ENCODE assay signal across 26 mouse cellular contexts in genomic region chr6:117201396-117201795, GRCm38 (mm10). TPM values are rescaled to one million over a fixed set of nuclear protein-coding genes. Genes with fewer than 3 reads are reported as not detected.
DNase-seq lines count a peak whose midpoint lies in the region; ATAC-seq and TF ChIP-seq lines count a peak whose summit lies in the region.
"Had no signal": no experiment of that assay in that cellular context is flagged by ENCODE, and none has a peak within 500 bp of the region (broad histone marks: within the 10 kb centered on the region; RNA-seq: fewer than 3 reads in every experiment).

No protein-coding gene starts in this region.

- H3K79me2 ChIP-seq in myocyte (ENCODE audit: control insufficient read depth, insufficient read depth) = no peaks in the 10 kb centered on the region

- WGBS in lung, embryonic 14.5 days = 74% methylated on average over 2 of the region's 2 CpGs
- WGBS in lung, embryonic 16.5 days = 70% methylated on average over 2 of the region's 2 CpGs
- 45% methylated on average over 2 of the region's 2 CpGs for WGBS in liver, embryonic 12.5 days (ENCODE audit: insufficient replicate concordance)

- H3K4me3 ChIP-seq in lung, embryonic 14.5 days (ENCODE audit: low read depth, low read length) = no peak overlapping the region
- H3K4me3 ChIP-seq in lung, embryonic 16.5 days (ENCODE audit: low read length) = no peak overlapping the region
- no peak overlapping the region for H3K4me3 ChIP-seq in myocyte
- no peak overlapping the region for H3K4me3 ChIP-seq in liver, embryonic 12.5 days
- H3K4me3 ChIP-seq: embryonic facial prominence, embryonic 13.5 days; embryonic facial prominence, embryonic 15.5 days; erythroblast, embryonic 14.5 days; forebrain, embryonic 10.5 days; forebrain, embryonic 12.5 days had no signal

- ATAC-seq in lung, embryonic 14.5 days (ENCODE audit: insufficient read depth) = peak; percentile 1; the same call in 1 of the 2 replicates
- ATAC-seq in lung, embryonic 16.5 days (ENCODE audit: low read depth) = 0 out of 2 replicates have a peak, but pooled peaks have one; percentile 6
- ATAC-seq in liver, embryonic 12.5 days = no peak
- ATAC-seq: CD4-positive, CD25-positive, alpha-beta regulatory T cell, adult 4 months; forebrain, embryonic 14.5 days; forebrain, embryonic 16.5 days had no signal

- H3K27ac ChIP-seq in lung, embryonic 14.5 days (ENCODE audit: low read depth) = peak overlapping the region; percentile 44
- peak overlapping the region; percentile 74 for H3K27ac ChIP-seq in lung, embryonic 16.5 days (ENCODE audit: low read length)
- H3K27ac ChIP-seq in liver, embryonic 12.5 days = no peak overlapping the region
- H3K27ac ChIP-seq: embryonic facial prominence, embryonic 13.5 days; embryonic facial prominence, embryonic 15.5 days; forebrain, embryonic 10.5 days; forebrain, embryonic 12.5 days had no signal

- no peaks in the 10 kb centered on the region for H3K36me3 ChIP-seq in lung, embryonic 14.5 days (ENCODE audit: insufficient read depth)
- H3K36me3 ChIP-seq in lung, embryonic 16.5 days (ENCODE audit: control insufficient read depth, insufficient read depth, low read length) = no peaks in the 10 kb centered on the region
- no peaks in the 10 kb centered on the region for H3K36me3 ChIP-seq in myocyte (ENCODE audit: control insufficient read depth, insufficient read depth)
- H3K36me3 ChIP-seq in liver, embryonic 12.5 days = no peaks in the 10 kb centered on the region
- H3K36me3 ChIP-seq: embryonic facial prominence, embryonic 13.5 days; embryonic facial prominence, embryonic 15.5 days; forebrain, embryonic 10.5 days; forebrain, embryonic 12.5 days; G1E had no signal

- TF ChIP-seq POLR2A in myocyte (IDR thresholded peaks at IDR 0.05; ENCODE audit: insufficient read length, low read depth) = no peak

- peaks cover 26% of the 10 kb centered on the region for H3K4me1 ChIP-seq in lung, embryonic 14.5 days (ENCODE audit: insufficient read depth)
- peaks cover 22% of the 10 kb centered on the region for H3K4me1 ChIP-seq in lung, embryonic 16.5 days (replicated peaks; ENCODE audit: control insufficient read depth, insufficient read depth, low read length)
- H3K4me1 ChIP-seq in liver, embryonic 12.5 days = no peaks in the 10 kb centered on the region
- H3K4me1 ChIP-seq: embryonic facial prominence, embryonic 15.5 days; forebrain, embryonic 10.5 days; forebrain, embryonic 12.5 days had no signal

- no peaks in the 10 kb centered on the region for H3K9me3 ChIP-seq in lung, embryonic 14.5 days (ENCODE audit: low read depth, low read length)
- no peaks in the 10 kb centered on the region for H3K9me3 ChIP-seq in lung, embryonic 16.5 days (ENCODE audit: control insufficient read depth, low read length)
- no peaks in the 10 kb centered on the region for H3K9me3 ChIP-seq in liver, embryonic 12.5 days (replicated peaks)
- H3K9me3 ChIP-seq: embryonic facial prominence, embryonic 13.5 days; embryonic facial prominence, embryonic 15.5 days; forebrain, embryonic 10.5 days; forebrain, embryonic 12.5 days had no signal

- no peaks in the 10 kb centered on the region for H3K27me3 ChIP-seq in lung, embryonic 14.5 days (ENCODE audit: insufficient read depth, low read length)
- H3K27me3 ChIP-seq in lung, embryonic 16.5 days (ENCODE audit: control insufficient read depth, insufficient read depth, low read depth, low read length) = no peaks in the 10 kb centered on the region
- H3K27me3 ChIP-seq in myocyte (ENCODE audit: control insufficient read depth, insufficient read depth, insufficient read length) = no peaks in the 10 kb centered on the region
- no peaks in the 10 kb centered on the region for H3K27me3 ChIP-seq in liver, embryonic 12.5 days (replicated peaks)
- H3K27me3 ChIP-seq: CH12.LX; forebrain, embryonic 12.5 days had no signal

- DNase-seq in lung, embryonic 14.5 days = no peak
- DNase-seq in lung, postnatal 10 days = no peak
- no peak for DNase-seq in lung, postnatal 25 days (ENCODE audit: low spot score)
- DNase-seq: adrenal gland, adult 2 months; adrenal gland, postnatal 10 days; adrenal gland, postnatal 25 days; cerebellum, adult 11 months; cerebellum, adult 18-20 months; cerebellum, adult 8-10 months; cerebellum, adult 9-11 months; cerebellum, postnatal 14 days; cerebellum, postnatal 36 days; embryo, embryonic 11 days had no signal

- H3K9ac ChIP-seq in lung, embryonic 14.5 days = no peak overlapping the region
- H3K9ac ChIP-seq in lung, embryonic 16.5 days (ENCODE audit: low read length) = no peak overlapping the region
- no peak overlapping the region for H3K9ac ChIP-seq in liver, embryonic 12.5 days
- H3K9ac ChIP-seq: embryonic facial prominence, embryonic 13.5 days; embryonic facial prominence, embryonic 15.5 days; forebrain, embryonic 12.5 days had no signal

- H3K4me2 ChIP-seq in lung, embryonic 14.5 days = no peak overlapping the region
- no peak overlapping the region for H3K4me2 ChIP-seq in lung, embryonic 16.5 days (ENCODE audit: low read depth, low read length)
- H3K4me2 ChIP-seq in myocyte (ENCODE audit: low read depth) = peak overlapping the region; percentile 48
- no peak overlapping the region for H3K4me2 ChIP-seq in liver, embryonic 12.5 days
- H3K4me2 ChIP-seq: embryonic facial prominence, embryonic 13.5 days; embryonic facial prominence, embryonic 15.5 days; forebrain, embryonic 12.5 days had no signal

- no peak for TF ChIP-seq CTCF in lung, embryonic 14.5 days (IDR thresholded peaks at IDR 0.05; ENCODE audit: low read depth)

- H3ac ChIP-seq in myocyte (ENCODE audit: control insufficient read depth, insufficient read length) = no peak overlapping the region

TF ChIP-seq in myocyte, 11 proteins besides CTCF, POLR2A, EP300 and RAD21:
- TF ChIP-seq POLR2AphosphoS2 (IDR thresholded peaks at IDR 0.05; ENCODE audit: insufficient read length, low read depth) = no peak
- TF ChIP-seq CEBPB (IDR thresholded peaks at IDR 0.05; ENCODE audit: insufficient read depth, poor library complexity, severe bottlenecking) = peak; percentile 66; the same call in 1 of the 2 replicates

RNA-seq across cellular contexts. Expression of gene Cxcl12, which starts 33.1 kb away (rescaled TPM):
- polyA plus RNA-seq in lung, embryonic 14.5 days (2014; fragmentation: Nextera tagmentation; extraction: Ambion mirVana) = 87.4 and 91.0 TPM in 2 replicates
- polyA plus RNA-seq in lung, embryonic 16.5 days (2015; fragmentation: Nextera tagmentation; extraction: Ambion mirVana) = 106 and 113 TPM in 2 replicates
- polyA plus RNA-seq in myocyte (2012; fragmentation: generic; extraction: Trizol) = 7.5 TPM
- 57.9 and 58.2 TPM in 2 replicates for polyA plus RNA-seq in liver, embryonic 12.5 days (2016; fragmentation: Nextera tagmentation; extraction: Ambion mirVana)
- polyA plus RNA-seq: CD4-positive, CD25-positive, alpha-beta regulatory T cell, adult 4 months; G1E had no signal
